Mouse (Mus musculus) testis, adult 2 months (tissue): ENCODE results near the gene Olfr556. TPM values are rescaled to one million over a fixed set of nuclear protein-coding genes. Genes with fewer than 3 reads are reported as not detected.
"Not testable (repeated sequence)": the region's sequence is repeated elsewhere in the genome, so short reads cannot be mapped to it uniquely, and the experiment has no call there.

Experiments used
- H3K27ac ChIP-seq: fragments of 200-500 bp; 2 replicates; pipeline ENCODE4 v1.5.1; 2012; ENCODE audit warnings: low read depth, low read length; ENCODE audit not compliant: control insufficient read depth, insufficient read depth
- H3K27me3 ChIP-seq: fragments of 200-500 bp; 2 replicates; pipeline ENCODE4 v1.6.1; 2012; ENCODE audit warnings: mild to moderate bottlenecking, low read length, moderate library complexity; ENCODE audit not compliant: control insufficient read depth, insufficient read depth
- H3K36me3 ChIP-seq: fragments of 200-500 bp; 2 replicates; pipeline ENCODE4 v1.6.1; 2012; ENCODE audit warnings: mild to moderate bottlenecking, low read length; ENCODE audit not compliant: control insufficient read depth, insufficient read depth
- H3K4me1 ChIP-seq: fragments of 200-500 bp; 2 replicates; pipeline ENCODE4 v1.6.1; 2012; ENCODE audit warnings: low read length; ENCODE audit not compliant: control insufficient read depth, insufficient read depth
- H3K4me3 ChIP-seq: fragments of 200-500 bp; 2 replicates; pipeline ENCODE4 v1.5.1; 2012; ENCODE audit warnings: low read depth, mild to moderate bottlenecking, low read length, moderate library complexity, mixed read lengths; ENCODE audit not compliant: control insufficient read depth
- CTCF ChIP-seq: fragments of 200-500 bp; IDR thresholded peaks from 2 replicates; pipeline ENCODE4 v1.5.1; 2012; ENCODE audit warnings: low read depth, mild to moderate bottlenecking, inconsistent platforms, low read length, moderate library complexity; ENCODE audit not compliant: control insufficient read depth, insufficient read depth, insufficient replicate concordance
- POLR2A ChIP-seq: fragments of 200-500 bp; IDR thresholded peaks from 2 replicates; pipeline ENCODE4 v1.6.1; 2012; ENCODE audit warnings: low read depth, mild to moderate bottlenecking, inconsistent platforms, low read length, moderate library complexity; ENCODE audit not compliant: control insufficient read depth
- polyA plus RNA-seq: library from polyadenylated mRNA; depleted of rRNA; stranded (reverse); fragments of >200 nt; gene quantifications from 2 replicates; pipeline ENCODE4 v1.2.3, GENCODE M21; 2012; rRNA removed

The Olfr556 gene
- polyA plus RNA-seq: not detected in 2 replicates

DNA sequence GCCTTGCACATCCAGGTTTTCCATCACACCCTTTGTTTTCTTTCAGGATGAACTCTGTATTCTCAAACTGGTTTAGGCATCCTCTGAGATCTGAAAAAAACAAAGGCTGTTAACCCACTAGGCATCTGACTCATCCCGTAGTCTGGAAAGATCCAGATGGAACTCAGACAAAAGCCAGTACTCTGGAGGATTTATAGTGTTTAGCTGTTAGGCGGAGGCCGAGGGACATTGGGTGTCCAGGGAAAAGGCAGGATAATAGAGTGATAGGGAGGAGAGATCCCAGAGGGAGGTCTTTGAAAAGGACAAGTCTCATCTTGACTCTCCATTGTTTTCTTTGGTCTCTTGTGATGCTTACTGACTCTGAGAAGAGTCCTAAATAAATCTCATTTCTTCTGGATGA lies at the start of gene Olfr556:
TSS of gene Olfr556 (plus strand) at position 301 of the 400 bp plus-strand sequence.
- Histone ChIP-seq H3K27ac (no peak within 1 kb of the TSS), H3K27me3 (no peaks in the 10 kb centered on the region), H3K36me3 (no peaks in the 10 kb centered on the region), H3K4me3 (no peak within 1 kb of the TSS), H3K4me1 (no peaks in the 10 kb centered on the region)
- no peak for TF ChIP-seq CTCF

DNA sequence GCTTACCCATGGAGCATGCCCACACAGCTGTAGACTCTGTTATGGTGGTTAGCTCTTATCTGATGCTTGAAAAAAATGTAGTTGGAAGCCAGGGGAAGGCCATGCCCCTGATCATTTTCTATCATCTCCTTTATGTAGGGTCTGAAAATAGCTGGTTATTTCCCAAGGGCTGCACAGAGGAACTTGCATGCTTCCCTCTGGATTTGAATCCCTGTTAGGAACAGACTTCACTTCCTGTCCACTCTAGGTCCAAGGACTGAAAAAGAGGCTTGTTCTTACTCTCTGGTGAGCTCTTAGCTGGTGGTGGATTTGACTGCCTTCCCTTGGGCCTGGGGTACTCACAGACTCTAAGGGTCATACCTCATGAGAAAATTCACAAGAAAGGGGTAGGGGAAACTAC lies 46.6 kb upstream of the Olfr556 start, which contains the start of gene Olfr553:
TSS of gene Olfr553 (minus strand) at position 101 of the 400 bp plus-strand sequence.
- H3K36me3 ChIP-seq: no peaks in the 10 kb centered on the region
- H3K4me3 ChIP-seq: no peak within 1 kb of the TSS
- H3K27me3 ChIP-seq: no peaks in the 10 kb centered on the region
- no peak within 1 kb of the TSS for H3K27ac ChIP-seq
- H3K4me1 ChIP-seq: no peaks in the 10 kb centered on the region
- TF ChIP-seq CTCF (no peak), POLR2A (no peak)

DNA sequence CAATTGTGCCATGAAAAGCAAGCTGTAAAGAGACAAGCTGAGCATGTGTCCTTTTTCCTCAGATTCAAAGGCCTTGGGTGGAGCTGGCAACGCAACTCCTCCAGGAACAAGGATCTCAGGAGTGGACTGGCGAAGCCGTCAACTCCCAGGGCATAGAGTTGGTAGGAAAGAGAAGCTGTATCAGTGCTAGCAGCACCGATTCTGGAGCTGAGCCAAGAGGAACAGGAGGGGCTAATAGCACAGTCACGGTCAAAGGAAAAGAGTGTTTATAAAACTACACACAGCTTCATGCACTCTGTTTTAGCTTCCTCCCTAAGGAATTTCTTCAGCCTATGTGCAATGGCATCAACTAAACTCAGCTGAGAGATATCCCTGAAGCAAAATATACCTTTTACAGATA lies 45.1 kb upstream of the Olfr556 start:
- Histone ChIP-seq H3K27ac (no peak overlapping the region), H3K36me3 (no peaks in the 10 kb centered on the region), H3K4me1 (no peaks in the 10 kb centered on the region), H3K4me3 (no peak overlapping the region), H3K27me3 (no peaks in the 10 kb centered on the region)
- TF ChIP-seq CTCF (no peak), POLR2A (no peak)

- not testable (repeated sequence) for H3K4me3 ChIP-seq, H3K36me3 ChIP-seq, H3K27ac ChIP-seq, H3K4me1 ChIP-seq, H3K27me3 ChIP-seq
Observed at GRCm38 (mm10) chr7:102620368-102620767, 44.3 kb upstream of the Olfr556 start.

DNA sequence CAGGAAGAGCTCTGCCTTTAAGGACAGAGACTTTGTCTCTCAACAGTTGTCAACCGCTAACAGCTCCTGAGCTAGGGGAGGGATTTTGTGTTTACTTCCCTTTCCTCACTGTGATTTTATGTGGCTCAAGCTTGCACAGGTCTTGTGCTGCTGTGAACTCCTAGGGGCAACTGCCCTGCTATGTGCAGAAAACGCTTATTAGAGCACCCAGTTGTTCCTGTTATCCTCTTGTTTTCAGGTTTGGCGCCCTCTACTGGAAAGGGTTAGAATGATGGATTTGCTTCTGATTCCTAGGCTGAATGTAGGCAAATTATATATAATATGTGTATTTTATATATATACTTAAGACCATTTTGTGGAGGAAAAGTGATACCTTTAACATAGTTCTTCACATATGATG lies 28.0 kb upstream of the Olfr556 start:
- Histone ChIP-seq H3K4me1 (no peaks in the 10 kb centered on the region), H3K36me3 (no peaks in the 10 kb centered on the region), H3K4me3 (no peak overlapping the region), H3K27me3 (no peaks in the 10 kb centered on the region), H3K27ac (no peak overlapping the region)
- no peak for TF ChIP-seq POLR2A
- TF ChIP-seq CTCF: no peak

GRCm38 (mm10) chr7:102638132-102638531 lies 26.6 kb upstream of the Olfr556 start, which contains the start of gene Olfr554:
Gene Olfr554, plus strand, starts transcription at chr7:102638432.
- Histone ChIP-seq H3K36me3 (no peaks in the 10 kb centered on the region), H3K27ac (no peak within 1 kb of the TSS), H3K4me1 (no peaks in the 10 kb centered on the region), H3K27me3 (no peaks in the 10 kb centered on the region), H3K4me3 (no peak within 1 kb of the TSS)
- no peak for TF ChIP-seq POLR2A
- no peak for TF ChIP-seq CTCF

DNA sequence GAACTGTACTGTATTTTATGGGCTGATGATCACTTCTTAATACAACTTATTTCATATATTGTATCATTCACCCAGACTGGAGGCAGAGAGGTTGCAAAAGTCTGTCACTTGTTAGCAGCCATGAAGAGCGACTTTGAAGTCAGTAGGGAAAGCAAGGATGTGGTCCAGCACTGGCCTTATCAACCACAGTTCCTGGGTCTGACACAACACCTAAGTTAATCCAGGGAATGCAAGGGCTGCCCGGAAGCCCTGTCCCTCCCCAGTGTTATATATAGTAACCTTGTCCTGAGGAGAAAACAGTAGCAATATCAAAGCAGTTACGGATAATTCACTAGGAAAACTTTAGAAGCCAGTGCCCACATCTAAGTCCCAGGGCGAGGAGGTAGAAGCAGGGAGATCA lies 19.8 kb upstream of the Olfr556 start:
- not testable (repeated sequence) for H3K27ac ChIP-seq, H3K4me1 ChIP-seq, H3K36me3 ChIP-seq, H3K4me3 ChIP-seq, H3K27me3 ChIP-seq

DNA sequence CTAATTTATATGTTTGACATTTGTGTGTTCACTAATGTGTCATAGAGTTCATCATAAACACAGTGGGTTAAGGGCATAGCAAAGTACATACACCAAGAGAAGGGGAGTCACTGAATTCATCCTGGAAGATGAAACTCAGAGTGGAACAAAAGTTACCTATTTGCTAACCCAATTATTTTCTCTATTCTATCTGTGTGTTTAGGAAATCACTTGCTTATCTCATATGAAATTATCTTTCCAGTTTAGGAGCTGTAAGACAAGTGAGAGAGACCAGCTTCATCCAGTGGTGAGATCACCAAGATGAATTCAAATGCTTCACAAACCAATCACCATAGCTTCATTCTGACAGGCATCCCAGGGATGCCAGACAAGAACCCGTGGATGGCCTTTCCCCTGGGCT lies 6.2 kb upstream of the Olfr556 start, which contains the start of gene Olfr555:
TSS of gene Olfr555 (plus strand) at position 301 of the 400 bp plus-strand sequence.
- no peaks in the 10 kb centered on the region for H3K4me1 ChIP-seq
- TF ChIP-seq CTCF (no peak), POLR2A (no peak)
- H3K36me3 ChIP-seq: no peaks in the 10 kb centered on the region
- H3K27me3 ChIP-seq: no peaks in the 10 kb centered on the region
- no peak within 1 kb of the TSS for H3K4me3 ChIP-seq
- H3K27ac ChIP-seq: no peak within 1 kb of the TSS

- Histone ChIP-seq H3K4me1 (no peaks in the 10 kb centered on the region), H3K27ac (no peak overlapping the region), H3K36me3 (no peaks in the 10 kb centered on the region), H3K27me3 (no peaks in the 10 kb centered on the region), H3K4me3 (no peak overlapping the region)
- TF ChIP-seq CTCF (no peak), POLR2A (no peak)
Observed at GRCm38 (mm10) chr7:102665378-102665777, 679 bp downstream of the Olfr556 start.
